Mouse (Mus musculus): ENCODE data around the gene B430305J03Rik.

DNA sequence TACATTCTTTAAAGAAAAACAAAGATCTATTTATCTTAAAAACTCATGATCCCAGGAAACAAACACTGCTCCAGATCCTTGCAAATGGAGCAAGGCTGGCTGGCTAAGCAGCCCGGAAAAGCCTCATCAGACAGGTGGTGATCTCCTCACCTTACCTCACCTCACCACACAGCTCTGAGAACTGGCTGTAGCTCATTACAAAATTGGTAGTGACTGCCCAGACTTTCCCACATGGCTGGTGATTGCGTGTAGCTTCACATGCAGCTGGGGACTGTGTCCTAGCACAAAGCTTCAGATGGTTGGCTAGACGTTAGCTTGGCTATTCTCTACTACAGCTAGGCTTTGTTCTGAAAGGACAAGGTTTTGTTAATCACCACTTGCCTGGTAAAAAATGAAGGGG lies 28.5 kb downstream of the B430305J03Rik start:
- TF ChIP-seq CTCF (IDR thresholded peaks at IDR 0.05; ENCODE audit: low read depth) (no peak), EP300 (IDR thresholded peaks at IDR 0.05; ENCODE audit: low read depth) (no peak)
